Mouse (Mus musculus) thymus, adult 2 months (tissue): ENCODE measurements around the gene Afg3l1. TPM values are rescaled to one million over a fixed set of nuclear protein-coding genes. Genes with fewer than 3 reads are reported as not detected.

Experiments
- DNase-seq: peaks from one replicate; pipeline ENCODE4 v3.0.0; 2021
- H3K27ac ChIP-seq: fragments of 200-500 bp; 2 replicates; pipeline ENCODE4 v1.5.1; 2012; ENCODE audit warnings: low read length, control low read depth; ENCODE audit not compliant: control insufficient read depth, insufficient read depth
- H3K27me3 ChIP-seq: fragments of 200-500 bp; 2 replicates; pipeline ENCODE4 v1.6.1; 2012; ENCODE audit warnings: mild to moderate bottlenecking, low read length, moderate library complexity, mixed read lengths; ENCODE audit not compliant: control insufficient read depth, insufficient read depth
- H3K36me3 ChIP-seq: fragments of 200-500 bp; 2 replicates; pipeline ENCODE4 v1.6.1; 2012; ENCODE audit warnings: mild to moderate bottlenecking, low read length, moderate library complexity; ENCODE audit not compliant: control insufficient read depth, insufficient read depth
- H3K4me1 ChIP-seq: fragments of 200-500 bp; replicated peaks from 2 replicates; pipeline ENCODE4 v1.6.1; 2012; ENCODE audit warnings: low read length; ENCODE audit not compliant: control insufficient read depth, insufficient read depth
- H3K4me3 ChIP-seq: fragments of 200-500 bp; 2 replicates; pipeline ENCODE4 v1.5.1; 2012; ENCODE audit warnings: mild to moderate bottlenecking, low read length, control low read depth, moderate library complexity; ENCODE audit not compliant: control insufficient read depth, insufficient read depth
- CTCF ChIP-seq: fragments of 200-500 bp; IDR thresholded peaks from 2 replicates; pipeline ENCODE4 v1.5.1; 2012; ENCODE audit warnings: mild to moderate bottlenecking, control low read depth, low read length, moderate library complexity, borderline replicate concordance; ENCODE audit not compliant: control insufficient read depth, poor library complexity, insufficient read depth; ENCODE audit errors: extremely low read depth
- POLR2A ChIP-seq: fragments of 200-500 bp; IDR thresholded peaks from 2 replicates; pipeline ENCODE4 v1.6.1; 2012; ENCODE audit warnings: mild to moderate bottlenecking, low read length, control low read depth, moderate library complexity; ENCODE audit not compliant: control insufficient read depth, poor library complexity, insufficient read depth; ENCODE audit errors: extremely low read depth
- WGBS: fragments of 180-500 bp; shearing (Covaris S2); methylation state at CpG from one replicate; pipeline ENCODE4 v1.1.7; 2018; 5-methylcytosine and 5-hydroxymethylcytosine counted together
- polyA plus RNA-seq: library from polyadenylated mRNA; depleted of rRNA; stranded (reverse); fragments of >200 nt; gene quantifications from 2 replicates; pipeline ENCODE4 v1.2.3, GENCODE M21; 2012

Afg3l1 gene
- polyA plus RNA-seq, 1 experiment: 29.9 TPM

DNA sequence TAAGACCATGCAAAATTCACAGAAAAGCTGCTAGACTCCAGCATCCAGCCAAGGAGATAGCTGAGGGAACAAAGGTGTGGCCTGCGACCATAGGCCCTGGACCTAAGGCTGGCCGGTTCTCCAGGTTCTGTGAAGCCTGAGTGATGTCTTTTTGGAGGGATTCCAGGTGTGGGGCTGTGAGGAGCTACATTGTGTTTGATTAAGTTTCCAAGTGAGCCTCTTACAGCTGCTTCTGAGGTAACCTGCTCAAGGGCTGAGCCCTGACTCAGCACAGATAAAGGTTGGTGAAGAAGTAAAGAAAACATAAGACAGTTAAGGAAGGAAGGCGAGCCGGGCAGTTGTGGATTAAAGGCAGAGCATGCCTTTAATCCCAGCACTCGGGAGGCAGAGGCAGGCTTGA, 24.5 kb downstream of the Afg3l1 start:
- Histone ChIP-seq H3K4me3 (no peak overlapping the region), H3K4me1 (no peaks in the 10 kb centered on the region), H3K36me3 (peaks cover 27% of the 10 kb centered on the region), H3K27ac (no peak overlapping the region), H3K27me3 (no peaks in the 10 kb centered on the region)
- DNase-seq: no peak
- 97% methylated on average over 5 of the region's 5 CpGs for WGBS
- TF ChIP-seq CTCF (no peak), POLR2A (no peak)

DNA sequence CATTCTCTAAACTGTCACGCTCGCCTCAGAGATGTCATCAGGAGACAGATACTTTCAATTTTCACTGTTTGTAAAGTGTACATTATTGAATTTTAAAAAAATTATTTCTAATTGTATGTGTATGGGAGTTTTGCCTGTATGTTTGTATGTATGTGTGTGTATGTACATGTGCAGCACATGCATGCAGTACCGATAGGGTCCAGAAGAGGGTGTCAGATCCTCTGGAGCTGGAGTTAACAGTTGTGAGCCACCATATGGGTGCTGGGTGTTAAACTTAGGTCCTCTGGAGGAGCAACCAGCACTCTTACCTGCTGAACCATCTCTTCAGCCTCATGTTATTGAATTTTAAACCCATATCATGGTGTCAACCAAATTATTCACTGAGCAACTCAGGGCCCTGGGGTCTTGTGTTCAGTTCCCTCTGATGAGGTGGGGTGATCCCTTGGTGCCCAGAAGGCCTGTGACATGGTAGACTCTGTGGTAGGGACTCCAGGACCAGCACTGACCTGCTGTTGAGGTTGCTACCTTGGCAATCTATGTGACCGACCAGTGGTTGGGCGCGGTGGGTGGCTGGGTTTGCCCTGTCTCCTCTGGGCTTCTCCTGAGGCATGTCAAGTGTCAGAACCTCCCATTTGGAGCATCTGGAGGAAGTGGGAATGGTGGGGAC, 26.2 kb downstream of the Afg3l1 start:
- Histone ChIP-seq H3K36me3 (peaks cover 27% of the 10 kb centered on the region), H3K4me1 (no peaks in the 10 kb centered on the region), H3K27me3 (no peaks in the 10 kb centered on the region), H3K4me3 (no peak overlapping the region), H3K27ac (no peak overlapping the region)
- no peak for DNase-seq
- WGBS: 98% methylated on average over 6 of the region's 6 CpGs
- TF ChIP-seq CTCF (no peak), POLR2A (no peak)

GRCm38 (mm10) chr8:123504591-123505195, 27.0 kb downstream of the Afg3l1 start:
- Histone ChIP-seq H3K27ac (no peak overlapping the region), H3K4me3 (no peak overlapping the region), H3K27me3 (no peaks in the 10 kb centered on the region), H3K4me1 (no peaks in the 10 kb centered on the region), H3K36me3 (peaks cover 26% of the 10 kb centered on the region)
- TF ChIP-seq CTCF (no peak), POLR2A (no peak)
- 97% methylated on average over 9 of the region's 9 CpGs for WGBS
- no peak for DNase-seq

DNA sequence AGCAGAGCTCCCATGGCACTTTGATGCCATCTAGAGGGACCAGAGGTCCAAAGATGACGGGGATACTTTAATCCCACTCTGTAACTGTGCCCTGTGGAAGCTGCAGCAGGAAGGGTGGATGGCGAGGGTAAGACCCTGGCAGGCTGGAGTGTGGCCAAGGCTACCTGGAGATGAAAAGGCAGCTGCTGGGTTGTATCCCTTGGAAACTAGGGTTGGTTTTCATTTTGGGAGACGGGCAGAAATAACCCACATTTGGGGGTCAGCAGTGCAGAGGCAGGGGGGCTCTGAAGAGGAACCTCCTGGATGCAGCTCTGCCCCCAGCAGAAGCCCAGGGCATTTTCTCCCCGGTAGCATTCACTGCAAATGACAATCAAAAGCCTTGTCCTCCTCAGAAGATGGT, 27.6 kb downstream of the Afg3l1 start:
- H3K27ac ChIP-seq: no peak overlapping the region
- peaks cover 24% of the 10 kb centered on the region for H3K36me3 ChIP-seq
- 97% methylated on average over 4 of the region's 4 CpGs for WGBS
- TF ChIP-seq CTCF (no peak), POLR2A (no peak)
- no peak overlapping the region for H3K4me3 ChIP-seq
- H3K4me1 ChIP-seq: no peaks in the 10 kb centered on the region
- no peaks in the 10 kb centered on the region for H3K27me3 ChIP-seq
- no peak for DNase-seq

- DNase-seq: no peak
- TF ChIP-seq CTCF (no peak), POLR2A (no peak)
- Histone ChIP-seq H3K4me3 (no peak overlapping the region), H3K4me1 (no peaks in the 10 kb centered on the region), H3K27ac (no peak overlapping the region), H3K36me3 (peaks cover 24% of the 10 kb centered on the region), H3K27me3 (no peaks in the 10 kb centered on the region)
- WGBS: 98% methylated on average over 9 of the region's 9 CpGs
Measured at GRCm38 (mm10) chr8:123505695-123506094, 28.0 kb downstream of the Afg3l1 start.

- Histone ChIP-seq H3K4me1 (no peaks in the 10 kb centered on the region), H3K27ac (no peak overlapping the region), H3K36me3 (peaks cover 9% of the 10 kb centered on the region; the same call in 1 of the 2 replicates), H3K4me3 (no peak overlapping the region), H3K27me3 (no peaks in the 10 kb centered on the region)
- TF ChIP-seq CTCF: no peak
- no peak for TF ChIP-seq POLR2A
- WGBS: 99% methylated on average over 5 of the region's 5 CpGs
- DNase-seq: no peak
Measured at GRCm38 (mm10) chr8:123507153-123507552, 29.4 kb downstream of the Afg3l1 start.

DNA sequence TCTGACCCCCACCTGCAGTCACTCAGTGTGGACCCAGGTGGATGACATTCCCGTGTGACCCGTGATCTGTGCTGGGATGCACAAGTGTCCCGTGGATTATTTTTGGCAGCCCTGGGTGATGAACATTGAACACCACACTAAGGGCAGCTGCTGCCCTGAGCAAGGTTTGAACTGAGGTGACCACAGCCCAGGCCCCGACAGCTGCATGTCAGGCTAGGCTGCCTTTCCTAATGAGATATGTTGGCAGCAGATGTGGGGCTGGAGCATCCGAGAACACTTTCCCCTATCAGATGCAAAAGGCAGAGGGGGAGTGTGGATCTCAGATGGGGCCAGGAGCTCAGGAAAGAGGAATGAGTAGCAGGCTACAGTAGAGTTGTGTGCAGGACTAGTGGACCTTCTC, 33.1 kb downstream of the Afg3l1 start:
- no peak for TF ChIP-seq POLR2A
- TF ChIP-seq CTCF: no peak
- no peaks in the 10 kb centered on the region for H3K36me3 ChIP-seq
- no peak for DNase-seq
- H3K27me3 ChIP-seq: peaks cover 15% of the 10 kb centered on the region; the same call in 1 of the 2 replicates
- H3K27ac ChIP-seq: no peak overlapping the region
- H3K4me3 ChIP-seq: no peak overlapping the region
- H3K4me1 ChIP-seq: peaks cover 9% of the 10 kb centered on the region
- 86% methylated on average over 5 of the region's 5 CpGs for WGBS
